Mouse (Mus musculus) stomach, embryonic 14.5 days (tissue): ENCODE measurements at regions not wholly inside any gene's neighbourhood (a gene's known extent, or its start where the extent isn't known, plus 50 kb on each side); places are given as distances from the start of the nearest gene placed in this dataset.

Experiments
- ATAC-seq: fragments of 200-750 bp; cut with Nextera tagmentation; 2 replicates; pipeline ENCODE4 v1.8.0; 2017; ENCODE audit warnings: low read depth, moderate TSS enrichment; ENCODE audit not compliant: insufficient number of reproducible peaks, insufficient read depth, low FRiP score
- H3K27ac ChIP-seq: fragments of 300-500 bp; sonication (generic); 2 replicates; pipeline ENCODE4 v1.5.1; 2014; ENCODE audit warnings: mild to moderate bottlenecking, low read length, moderate library complexity, mixed read lengths
- H3K27me3 ChIP-seq: fragments of 300-500 bp; sonication (generic); 2 replicates; pipeline ENCODE4 v1.6.1; 2014; ENCODE audit warnings: low read length, control low read depth, mixed read lengths; ENCODE audit not compliant: control insufficient read depth, insufficient read depth
- H3K36me3 ChIP-seq: fragments of 300-500 bp; sonication (generic); 2 replicates; pipeline ENCODE4 v1.6.1; 2014; ENCODE audit warnings: mild to moderate bottlenecking, control low read depth, low read length, moderate library complexity, mixed read lengths; ENCODE audit not compliant: control insufficient read depth, insufficient read depth
- H3K4me1 ChIP-seq: fragments of 300-500 bp; sonication (generic); 2 replicates; pipeline ENCODE4 v1.6.1; 2014; ENCODE audit warnings: low read length, control low read depth, mixed read lengths; ENCODE audit not compliant: control insufficient read depth, insufficient read depth
- H3K4me2 ChIP-seq: fragments of 300-500 bp; sonication (generic); replicated peaks from 2 replicates; pipeline ENCODE4 v1.6.1; 2014; ENCODE audit warnings: low read depth, low read length, control low read depth
- H3K4me3 ChIP-seq: fragments of 300-500 bp; sonication (generic); 2 replicates; pipeline ENCODE4 v1.5.1; 2014; ENCODE audit warnings: low read depth, low read length, control low read depth
- H3K9ac ChIP-seq: fragments of 300-500 bp; sonication (generic); replicated peaks from 2 replicates; pipeline ENCODE4 v1.6.1; 2014; ENCODE audit warnings: low read depth, mild to moderate bottlenecking, control low read depth, low read length, moderate library complexity, mixed read lengths
- H3K9me3 ChIP-seq: fragments of 300-500 bp; sonication (generic); 2 replicates; pipeline ENCODE4 v1.6.1; 2016; ENCODE audit warnings: low read depth, low read length, control low read depth; ENCODE audit not compliant: control insufficient read depth
- WGBS: fragments of 180-500 bp; shearing (Covaris S2); extraction: QIAGEN DNeasy Blood & Tissue Kit; methylation state at CpG from one replicate; pipeline ENCODE4 v1.1.7; 2014; 5-methylcytosine and 5-hydroxymethylcytosine counted together

DNA sequence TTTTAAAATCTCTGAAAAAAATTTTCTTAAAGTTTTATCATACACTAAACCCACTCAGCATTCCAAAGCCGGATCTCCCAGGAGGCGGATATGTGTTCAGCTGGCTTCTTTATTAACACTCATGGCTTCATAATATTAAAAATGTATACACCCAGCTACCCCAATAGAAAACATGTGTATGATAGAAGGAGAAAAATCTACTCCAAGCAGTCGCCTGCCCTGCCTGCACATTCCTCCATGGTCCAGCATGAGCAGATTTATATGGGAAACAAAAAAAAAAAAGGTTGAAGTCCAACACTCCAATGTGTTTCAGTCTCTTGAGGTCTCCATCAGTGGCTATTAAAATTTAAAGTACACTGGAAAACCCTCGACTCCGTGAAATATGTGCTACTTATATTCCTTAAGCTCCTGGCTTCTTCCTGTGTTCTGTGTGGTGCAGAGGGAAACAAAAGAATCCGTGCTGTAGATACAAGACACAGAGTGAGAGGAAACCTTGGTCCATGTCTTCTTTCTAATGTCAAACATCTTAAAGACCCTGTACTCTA lies 142.0 kb upstream of the Ppargc1a start:
- Histone ChIP-seq H3K4me1 (no peaks in the 10 kb centered on the region), H3K27ac (no peak overlapping the region), H3K36me3 (no peaks in the 10 kb centered on the region), H3K9me3 (no peaks in the 10 kb centered on the region), H3K27me3 (no peaks in the 10 kb centered on the region), H3K4me2 (no peak overlapping the region), H3K9ac (no peak overlapping the region), H3K4me3 (no peak overlapping the region)
- 52% methylated on average over 6 of the region's 6 CpGs for WGBS
- no peak for ATAC-seq

DNA sequence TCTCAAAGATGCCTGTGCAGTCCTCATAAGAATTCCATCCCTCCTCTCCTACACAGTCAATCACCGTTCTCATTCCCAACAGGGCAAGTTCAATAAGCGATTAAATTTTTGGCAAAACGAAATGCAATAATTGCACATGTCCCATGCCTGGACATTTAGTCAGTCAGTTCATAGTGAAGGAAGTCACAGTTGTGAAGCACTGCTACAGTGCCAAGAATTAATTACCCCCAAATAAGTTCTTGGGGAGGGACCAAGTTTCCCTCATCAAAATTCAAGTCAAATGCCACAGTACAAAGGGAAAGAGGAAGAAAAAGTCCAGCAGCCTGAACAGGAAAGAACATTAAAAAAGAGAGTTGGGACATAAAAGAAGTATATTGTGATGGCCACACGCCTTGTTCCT lies 112.4 kb upstream of the Ppargc1a start:
- no peak overlapping the region for H3K4me2 ChIP-seq
- H3K4me1 ChIP-seq: no peaks in the 10 kb centered on the region
- H3K9me3 ChIP-seq: no peaks in the 10 kb centered on the region
- ATAC-seq: no peak
- no peak overlapping the region for H3K9ac ChIP-seq
- 88% methylated on average over 4 of the region's 4 CpGs for WGBS
- no peak overlapping the region for H3K4me3 ChIP-seq
- no peak overlapping the region for H3K27ac ChIP-seq
- no peaks in the 10 kb centered on the region for H3K27me3 ChIP-seq
- H3K36me3 ChIP-seq: no peaks in the 10 kb centered on the region

DNA sequence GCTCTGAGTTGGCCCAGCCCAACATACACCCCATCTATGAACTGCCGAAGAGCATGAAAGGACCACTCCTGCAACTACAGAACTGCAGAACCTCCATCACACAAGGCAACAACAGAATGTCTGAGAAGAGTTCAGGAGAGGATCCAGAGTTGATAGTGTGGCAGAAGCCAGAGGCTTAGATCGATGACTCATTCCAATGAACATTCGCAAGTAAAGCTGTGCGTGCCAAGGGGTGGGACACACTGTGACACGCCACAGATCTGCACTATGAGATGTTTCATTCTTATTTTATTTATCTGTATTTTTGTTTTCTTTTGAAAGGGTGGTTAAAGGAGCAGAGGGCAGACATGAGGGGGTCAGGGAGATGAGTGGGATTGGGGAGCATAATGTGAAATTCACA lies 103.7 kb upstream of the Ppargc1a start:
- H3K4me1 ChIP-seq: no peaks in the 10 kb centered on the region
- H3K27ac ChIP-seq: no peak overlapping the region
- H3K4me2 ChIP-seq: no peak overlapping the region
- no peak for ATAC-seq
- no peaks in the 10 kb centered on the region for H3K36me3 ChIP-seq
- no peak overlapping the region for H3K9ac ChIP-seq
- 89% methylated on average over 5 of the region's 5 CpGs for WGBS
- H3K9me3 ChIP-seq: no peaks in the 10 kb centered on the region
- no peaks in the 10 kb centered on the region for H3K27me3 ChIP-seq
- no peak overlapping the region for H3K4me3 ChIP-seq

DNA sequence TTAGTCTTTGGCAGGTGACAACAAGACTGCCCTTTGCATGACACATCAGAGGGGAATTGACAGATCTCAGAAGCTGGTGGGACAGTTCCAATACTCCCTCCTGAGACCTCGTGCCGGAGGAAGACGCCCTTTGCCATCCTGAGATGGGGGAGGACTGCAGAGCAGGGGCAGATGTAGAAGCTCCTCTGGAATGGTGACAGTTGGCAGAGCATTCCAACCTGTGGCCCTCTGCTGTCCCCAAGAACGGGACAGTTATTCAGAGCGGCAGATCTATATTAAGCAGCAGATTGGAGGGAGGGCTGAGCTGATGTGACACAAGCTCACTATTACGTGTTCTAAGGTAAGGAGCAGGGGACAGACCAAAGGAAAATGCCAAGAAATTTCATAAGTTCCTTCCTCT lies 97.7 kb upstream of the Ppargc1a start:
- Histone ChIP-seq H3K27ac (no peak overlapping the region), H3K9ac (no peak overlapping the region), H3K4me1 (no peaks in the 10 kb centered on the region), H3K27me3 (no peaks in the 10 kb centered on the region), H3K36me3 (no peaks in the 10 kb centered on the region), H3K4me2 (no peak overlapping the region), H3K4me3 (no peak overlapping the region), H3K9me3 (no peaks in the 10 kb centered on the region)
- ATAC-seq: no peak
- 68% methylated on average over 6 of the region's 6 CpGs for WGBS

DNA sequence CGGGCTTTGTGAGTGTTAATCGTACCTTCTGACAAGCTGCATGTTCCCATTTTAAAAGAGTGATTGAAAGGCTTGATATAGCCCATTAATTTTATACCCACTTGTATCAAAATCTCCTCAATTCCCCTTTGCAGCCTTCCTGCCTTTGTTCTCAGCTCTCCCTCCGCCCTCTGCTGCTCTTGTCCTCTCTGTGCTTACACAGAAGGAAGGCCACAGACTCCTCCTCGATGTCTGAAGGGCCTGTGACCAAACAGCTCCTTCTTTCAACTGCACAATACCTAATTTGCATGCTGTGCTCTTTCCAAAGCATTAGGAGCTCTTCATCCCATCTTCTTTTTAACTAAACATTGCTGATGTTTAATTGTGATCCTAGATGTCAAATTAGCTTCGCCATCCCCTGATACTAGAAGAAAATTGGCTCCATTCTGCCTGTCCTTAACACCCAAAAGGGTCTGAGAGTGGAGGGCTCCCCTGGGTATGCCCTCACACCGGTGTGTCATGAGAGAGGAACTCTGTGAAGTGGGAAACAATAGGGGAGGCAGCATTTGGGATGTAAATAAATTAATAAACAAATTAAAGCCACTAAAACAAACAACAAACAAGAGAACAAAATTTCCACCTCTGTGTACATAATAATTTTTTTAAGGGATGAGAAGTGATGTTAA lies 90.8 kb upstream of the Ppargc1a start:
- no peaks in the 10 kb centered on the region for H3K9me3 ChIP-seq
- H3K4me2 ChIP-seq: no peak overlapping the region
- no peaks in the 10 kb centered on the region for H3K27me3 ChIP-seq
- no peak for ATAC-seq
- H3K9ac ChIP-seq: no peak overlapping the region
- no peaks in the 10 kb centered on the region for H3K36me3 ChIP-seq
- no peak overlapping the region for H3K27ac ChIP-seq
- H3K4me3 ChIP-seq: no peak overlapping the region
- WGBS: 60% methylated on average over 6 of the region's 6 CpGs
- no peaks in the 10 kb centered on the region for H3K4me1 ChIP-seq

DNA sequence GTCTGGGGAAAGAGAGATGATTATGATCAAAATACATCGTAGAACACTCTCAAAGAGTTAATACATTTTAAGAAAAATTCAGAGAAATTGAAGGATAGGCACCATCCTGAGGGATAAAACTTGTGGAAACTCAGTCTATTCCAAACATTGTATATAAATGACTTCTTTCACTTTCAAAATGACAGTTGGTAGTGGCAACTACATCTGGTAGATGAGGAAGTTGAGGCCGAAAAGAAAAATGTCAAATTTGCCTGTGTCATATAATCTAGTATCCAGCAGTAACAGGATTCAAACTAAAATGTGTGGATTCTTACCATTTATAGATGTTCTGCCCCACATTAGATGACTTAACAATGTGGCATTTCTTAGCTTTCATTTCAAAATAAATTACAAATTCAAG lies 86.0 kb upstream of the Ppargc1a start:
- WGBS: 89% methylated on average over 2 of the region's 2 CpGs
- no peaks in the 10 kb centered on the region for H3K9me3 ChIP-seq
- no peak overlapping the region for H3K27ac ChIP-seq
- H3K36me3 ChIP-seq: no peaks in the 10 kb centered on the region
- H3K9ac ChIP-seq: no peak overlapping the region
- H3K27me3 ChIP-seq: no peaks in the 10 kb centered on the region
- no peaks in the 10 kb centered on the region for H3K4me1 ChIP-seq
- no peak overlapping the region for H3K4me2 ChIP-seq
- H3K4me3 ChIP-seq: no peak overlapping the region
- no peak for ATAC-seq

DNA sequence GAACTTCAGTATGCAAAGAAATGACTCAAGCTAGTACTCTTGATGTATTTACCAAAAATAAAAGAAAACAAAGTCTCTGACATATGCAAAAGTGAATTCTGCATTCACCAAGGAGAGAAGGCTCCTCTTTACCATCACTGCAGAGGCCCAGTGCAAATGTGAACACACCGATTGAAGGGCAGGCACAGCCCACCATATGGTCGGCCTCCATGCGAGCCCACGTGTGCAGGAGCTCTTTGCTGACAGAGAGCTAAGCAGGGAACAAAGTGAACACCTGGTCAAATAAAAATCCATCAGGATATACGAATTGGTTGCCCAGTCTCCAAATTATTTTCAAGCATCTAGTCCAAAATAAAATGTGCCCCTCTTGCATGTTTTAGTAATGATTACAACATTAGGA lies 56.9 kb upstream of the Ppargc1a start:
- WGBS: 53% methylated on average over 5 of the region's 5 CpGs

More for the DNA sequence above, 56.9 kb upstream of the Ppargc1a start:
- Histone ChIP-seq H3K4me3 (no peak overlapping the region), H3K36me3 (no peaks in the 10 kb centered on the region), H3K4me1 (no peaks in the 10 kb centered on the region), H3K4me2 (no peak overlapping the region), H3K9me3 (no peaks in the 10 kb centered on the region), H3K27ac (no peak overlapping the region), H3K27me3 (no peaks in the 10 kb centered on the region), H3K9ac (no peak overlapping the region)
- ATAC-seq: no peak
